Mouse (Mus musculus) left cerebral cortex, postnatal 25 days (tissue): ENCODE data around the gene Actr1b. TPM values are rescaled to one million over a fixed set of nuclear protein-coding genes. Genes with fewer than 3 reads are reported as not detected.

Source experiments
- DNase-seq, 2 experiments: peaks; one replicate each; pipeline ENCODE4 v3.0.0; 2022; ENCODE audit warnings: low spot score in 2 of 2, mixed read lengths in 1 of 2
- intact Hi-C: fragments of 180-260 bp; cut with DNase I; formaldehyde crosslinking; loops from one replicate; pipeline ENCODE4 v1.15.1; 2025
- total RNA-seq, 2 experiments: library from RNA; stranded (reverse); gene quantifications; 2 replicates each; pipeline ENCODE4 v1.2.3; 2021

The Actr1b gene
- 100 to 1,000 TPM; 332 to 370 TPM for total RNA-seq

DNA sequence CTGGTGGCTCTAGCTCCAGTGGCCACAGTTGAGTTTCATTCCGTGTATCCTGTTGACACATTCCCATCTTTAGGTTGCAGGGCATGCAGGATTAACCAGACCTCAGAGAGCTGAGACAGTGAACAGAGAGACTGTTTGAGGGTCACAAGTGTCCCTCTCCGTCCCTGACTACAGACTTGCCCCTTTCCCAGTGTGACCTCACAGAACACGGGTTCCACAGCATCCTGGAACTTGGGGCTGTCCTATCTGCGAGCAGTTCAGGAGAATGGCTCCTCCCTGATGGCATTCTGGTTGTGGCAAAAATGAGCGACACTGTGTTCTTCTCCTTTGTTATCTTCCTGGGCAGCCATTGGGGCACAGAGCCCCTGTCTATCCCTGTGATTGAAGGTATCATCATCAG lies at the start of gene Actr1b:
TSS of gene Actr1b (minus strand) at position 112 of the 400 bp plus-strand sequence.
- DNase-seq, result no peak
- intact Hi-C loops, result no loop called here

DNA sequence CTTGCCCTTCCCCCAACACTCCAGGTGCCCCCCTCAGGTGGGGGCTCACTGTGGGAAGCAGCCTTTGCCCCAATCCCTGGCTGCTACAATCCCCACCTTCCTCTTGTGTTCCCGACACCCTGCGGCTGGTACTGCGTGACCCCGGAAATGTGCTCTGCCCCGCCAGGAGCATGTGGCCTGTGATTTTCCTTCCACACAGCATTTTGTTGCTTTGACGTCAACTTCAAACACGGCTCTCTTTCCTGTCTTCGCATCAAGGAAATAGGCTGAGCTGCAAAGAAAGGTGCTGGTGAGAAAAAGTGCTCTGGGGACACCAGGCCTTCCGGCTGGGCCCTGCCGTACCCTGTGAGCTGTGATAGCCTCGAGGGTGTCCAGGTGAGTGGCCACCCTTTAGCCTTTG lies 47.3 kb upstream of the Actr1b start, which contains the start of gene Zap70:
TSS of gene Zap70 (plus strand) at position 231 of the 400 bp plus-strand sequence.
- DNase-seq, result no peak
- intact Hi-C loops, result no loop called here

DNA sequence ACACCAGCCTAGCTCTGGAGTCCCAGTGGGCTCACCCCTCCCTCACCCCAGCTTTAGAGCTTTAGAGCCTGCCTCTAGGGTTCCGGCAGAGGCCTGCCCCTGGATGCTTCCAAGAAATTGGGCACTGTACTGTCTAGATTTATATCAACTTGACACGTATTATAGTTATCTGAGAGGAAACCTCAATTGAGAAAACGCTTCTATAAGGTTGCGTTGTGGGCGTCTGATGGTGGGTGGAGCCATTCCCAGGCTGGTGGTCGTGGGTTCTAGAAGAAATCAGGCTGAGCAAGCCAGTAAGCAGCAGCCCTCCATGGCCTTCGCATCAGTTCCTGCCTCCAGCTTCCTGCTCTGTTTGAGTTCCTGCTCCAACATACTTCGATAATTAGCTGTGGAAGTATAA lies 46.8 kb upstream of the Actr1b start:
- intact Hi-C loops, result no loop called here
- no peak for DNase-seq

DNA sequence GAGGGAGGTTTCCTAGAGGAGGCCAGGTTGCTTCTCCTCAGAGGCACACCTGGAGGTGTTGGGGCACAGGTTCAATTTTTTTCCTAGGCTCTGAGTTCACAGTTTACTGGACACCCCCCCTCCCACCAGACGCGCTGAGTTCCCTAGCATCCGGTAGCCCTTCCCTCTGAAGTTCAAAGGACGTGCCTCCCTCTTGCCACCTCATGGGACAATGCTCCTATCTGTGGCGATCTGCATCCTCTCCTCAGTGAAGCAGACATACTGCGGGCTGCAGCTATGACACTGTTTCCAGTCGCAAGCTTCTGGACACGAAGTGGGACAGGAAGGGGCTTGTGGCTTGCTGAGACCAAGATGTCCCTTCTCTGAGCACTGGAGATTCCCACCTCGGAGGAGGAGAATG lies 46.2 kb upstream of the Actr1b start:
- intact Hi-C loops, result no loop called here
- DNase-seq, result no peak

DNA sequence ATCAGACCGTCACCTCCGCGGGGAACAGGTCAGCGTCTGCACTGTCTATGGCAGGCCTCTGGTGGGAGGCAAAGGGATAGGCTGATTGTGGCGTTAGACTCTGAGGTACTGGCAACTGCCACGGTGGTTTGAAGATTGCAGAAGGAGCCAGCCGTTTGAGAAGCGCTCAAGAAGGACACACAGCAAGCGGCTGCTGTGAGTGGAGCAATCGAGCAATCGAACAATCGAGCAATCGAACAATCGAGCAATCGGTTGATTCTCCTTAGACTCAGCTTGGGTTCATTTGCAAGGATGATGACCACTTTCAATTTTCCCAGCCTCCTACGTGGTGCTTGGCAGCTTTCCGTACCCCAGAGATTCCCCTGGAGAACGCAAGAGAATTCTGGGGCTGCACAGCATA lies 44.9 kb upstream of the Actr1b start:
- intact Hi-C loops, result no loop called here
- no peak for DNase-seq

DNA sequence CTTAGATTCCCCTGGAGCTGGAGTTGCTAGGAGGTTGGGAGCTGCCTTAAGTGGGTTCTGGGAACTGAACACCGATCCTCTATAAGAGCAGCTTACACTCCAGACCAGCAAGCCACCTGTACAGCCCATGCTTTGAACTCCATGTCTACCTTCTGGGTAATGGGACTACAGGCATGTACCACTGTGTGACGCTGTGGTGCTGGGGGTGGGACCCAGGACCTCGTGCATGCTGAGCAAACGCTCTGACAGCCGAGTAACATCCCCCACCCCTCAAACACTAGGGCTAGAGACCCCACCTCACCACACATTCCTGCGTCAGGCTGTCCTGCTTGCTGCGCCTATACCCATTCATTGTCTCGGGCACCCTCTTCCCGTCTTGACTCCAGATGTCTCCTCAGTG lies 44.3 kb upstream of the Actr1b start:
- intact Hi-C loops, result no loop called here
- DNase-seq, result no peak

DNA sequence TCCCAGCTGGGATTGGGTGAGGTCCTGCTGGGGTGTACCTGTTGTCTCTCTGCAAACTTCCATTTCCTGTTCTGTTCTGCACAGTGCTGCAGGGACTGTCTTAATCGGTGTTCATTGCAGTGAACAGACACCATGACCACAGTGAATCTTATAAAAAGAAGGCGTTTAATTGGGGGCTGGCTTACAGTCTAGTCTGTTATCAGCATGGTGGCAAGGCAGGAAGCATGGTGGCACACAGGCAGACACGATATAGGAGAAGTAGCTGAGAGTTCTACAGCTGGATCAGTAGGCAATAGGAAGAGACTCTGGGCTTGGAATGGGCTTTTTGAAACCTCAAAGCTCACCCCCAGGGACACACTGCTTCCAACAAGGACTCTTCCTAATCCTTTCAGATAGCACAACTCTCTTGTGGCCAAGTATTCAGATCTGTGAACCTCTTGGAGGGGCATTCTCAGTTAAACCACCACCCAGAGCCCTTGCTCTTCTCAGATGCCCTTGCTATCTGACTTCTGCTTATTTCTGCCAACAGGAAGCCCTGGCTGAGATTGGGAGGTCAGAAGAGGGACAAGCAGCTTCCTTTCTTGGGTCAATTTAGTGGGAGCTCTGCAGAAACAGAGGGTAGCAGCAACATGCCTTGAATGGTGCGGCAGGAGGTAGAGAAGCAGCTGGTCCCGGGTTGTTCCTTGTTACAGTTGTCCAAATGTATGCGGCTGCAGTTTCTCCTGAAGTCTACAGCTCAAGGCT lies 39.9 kb upstream of the Actr1b start:
- intact Hi-C loops, result no loop called here
- no peak for DNase-seq

DNA sequence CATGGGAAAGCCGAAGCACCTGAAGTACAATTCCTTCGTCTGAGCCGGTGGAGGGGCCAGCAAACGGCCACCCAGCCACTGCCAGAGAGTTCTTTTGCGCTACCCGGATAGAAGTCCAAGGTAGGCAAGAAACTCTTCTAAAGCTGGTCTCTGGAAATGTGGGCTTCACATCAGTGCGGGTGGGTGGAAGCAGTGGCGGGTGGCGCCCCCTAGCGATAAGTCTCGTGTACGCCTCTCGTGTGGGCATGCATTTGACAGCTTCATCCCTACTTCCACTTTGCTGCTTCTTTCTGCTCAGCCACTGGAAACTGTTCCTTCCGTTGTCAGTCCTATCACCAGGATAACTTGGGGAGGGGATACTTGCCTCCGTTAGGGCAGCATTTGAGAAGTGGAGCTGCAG lies 32.2 kb upstream of the Actr1b start:
- DNase-seq, result no peak
- intact Hi-C loops, result no loop called here

DNA sequence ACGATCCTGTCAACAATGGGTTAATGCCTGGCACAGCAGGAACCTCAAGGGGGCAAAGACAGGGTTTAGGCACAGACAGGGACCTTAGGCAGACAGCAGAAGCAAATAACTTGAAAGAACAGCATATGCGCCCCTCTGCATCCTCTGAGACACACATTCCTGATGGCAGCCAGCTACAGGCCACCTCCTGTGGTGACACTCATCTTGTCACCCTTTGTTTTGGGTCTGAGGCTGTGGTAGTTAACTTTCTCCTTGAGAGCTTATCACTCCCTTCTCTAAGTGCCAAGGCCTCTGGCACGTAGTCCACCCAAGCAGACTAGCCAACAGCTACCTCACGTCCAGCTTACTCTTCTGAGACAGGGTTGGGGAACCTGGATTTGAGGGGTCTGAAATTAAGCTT lies 31.4 kb upstream of the Actr1b start:
- DNase-seq, result no peak
- intact Hi-C loops, result no loop called here

DNA sequence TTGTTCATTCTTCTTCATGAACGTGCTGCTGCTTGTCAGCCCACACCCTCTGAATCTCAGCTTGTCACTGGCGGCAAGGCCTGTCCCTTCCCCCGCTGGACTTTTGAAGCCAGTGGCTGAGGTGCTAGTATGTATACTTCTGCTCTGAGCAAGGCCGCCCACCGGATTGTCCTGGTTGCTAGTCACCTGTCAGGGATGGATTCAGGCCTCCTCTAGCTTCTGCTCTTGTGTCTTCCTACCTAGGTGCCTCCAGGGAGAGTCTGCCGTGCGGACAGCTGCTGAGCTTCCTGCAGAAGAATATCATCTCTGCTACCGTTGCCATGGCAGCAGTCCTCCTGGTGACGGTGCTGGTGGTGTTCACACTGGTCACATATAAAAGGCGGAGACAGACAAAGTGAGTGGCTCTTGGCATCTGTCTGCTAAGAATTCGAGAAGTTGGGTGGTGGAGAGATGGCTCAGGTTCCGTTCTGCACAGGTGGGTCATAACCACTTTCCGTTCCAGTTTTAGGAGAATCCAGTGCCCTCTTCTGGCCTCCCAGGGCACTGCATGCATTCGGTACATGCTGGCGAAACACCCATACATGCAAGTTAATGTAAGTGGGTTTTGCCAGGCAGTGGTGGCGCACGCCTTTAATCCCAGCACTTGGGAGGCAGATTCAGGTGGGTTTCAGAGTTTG lies 30.2 kb upstream of the Actr1b start:
- DNase-seq, result peak; percentile 80 to 86
- intact Hi-C loops, result no loop called here

DNA sequence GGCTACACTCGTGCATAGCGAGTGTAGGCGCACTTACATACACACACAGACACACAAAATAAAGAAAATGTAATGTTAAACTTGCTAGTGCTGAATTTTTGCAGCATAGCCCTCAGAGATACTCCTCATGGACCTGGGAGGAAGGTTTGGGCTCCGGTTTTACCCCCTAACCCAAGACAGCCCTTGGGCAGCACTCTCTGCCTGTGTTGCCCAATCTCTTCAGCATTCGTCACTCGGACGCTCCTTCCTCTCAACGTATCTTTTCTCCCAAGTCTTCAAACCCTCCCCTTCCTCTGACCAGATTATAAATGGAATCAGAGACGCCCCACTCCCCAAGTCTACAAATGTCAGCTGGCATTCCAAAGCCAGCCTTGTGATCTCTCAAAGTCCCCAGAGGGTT lies 28.8 kb upstream of the Actr1b start:
- DNase-seq, result no peak
- intact Hi-C loops, result no loop called here

DNA sequence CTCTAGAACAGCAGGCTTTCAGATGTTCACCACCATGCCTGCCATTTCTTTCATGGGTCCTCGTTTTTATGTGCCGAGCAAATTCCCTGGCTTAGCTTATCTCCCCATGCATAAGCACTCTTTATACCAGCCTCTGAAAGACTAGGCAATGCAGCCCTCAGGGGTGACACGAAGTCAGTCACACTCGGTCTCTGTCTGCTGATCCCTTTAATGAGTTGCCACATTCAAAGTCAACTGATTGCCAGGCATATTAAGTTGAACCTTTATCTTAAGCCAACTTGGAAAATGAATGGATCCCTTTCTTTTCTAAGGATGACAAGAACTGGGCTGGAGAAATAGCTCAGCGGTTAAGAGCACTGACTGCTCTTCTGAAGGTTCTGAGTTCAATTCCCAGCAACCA lies 25.0 kb upstream of the Actr1b start:
- no peak for DNase-seq
- intact Hi-C loops, result loop anchor here (10.0 kb wide), 1 partner anchor 896 kb away; no protein-coding TSS in a partner anchor

DNA sequence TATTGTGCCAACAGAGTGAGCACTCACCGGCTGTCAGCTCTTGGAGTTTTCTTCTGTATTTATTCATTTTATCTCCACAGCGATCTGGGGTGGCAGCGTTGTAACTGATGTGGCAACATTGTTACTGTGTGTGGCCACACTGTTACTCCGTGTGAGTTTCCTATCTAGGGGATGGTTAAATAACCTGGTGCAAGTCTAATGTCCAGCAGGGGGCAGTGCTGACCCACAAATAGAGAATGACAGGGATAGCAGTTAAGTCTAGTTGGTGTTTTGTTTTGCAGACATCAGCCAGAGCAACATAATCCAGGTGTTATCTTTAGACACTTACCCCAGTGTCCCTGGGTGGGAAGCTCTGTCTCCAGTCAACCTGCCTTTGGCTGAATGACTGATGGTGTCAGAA lies 23.1 kb upstream of the Actr1b start:
- intact Hi-C loops, result loop anchor here (2.0 to 10.0 kb wide), 2 partner anchors 514 to 898 kb away; no protein-coding TSS in a partner anchor
- DNase-seq, result peak; percentile 84 to 89

DNA sequence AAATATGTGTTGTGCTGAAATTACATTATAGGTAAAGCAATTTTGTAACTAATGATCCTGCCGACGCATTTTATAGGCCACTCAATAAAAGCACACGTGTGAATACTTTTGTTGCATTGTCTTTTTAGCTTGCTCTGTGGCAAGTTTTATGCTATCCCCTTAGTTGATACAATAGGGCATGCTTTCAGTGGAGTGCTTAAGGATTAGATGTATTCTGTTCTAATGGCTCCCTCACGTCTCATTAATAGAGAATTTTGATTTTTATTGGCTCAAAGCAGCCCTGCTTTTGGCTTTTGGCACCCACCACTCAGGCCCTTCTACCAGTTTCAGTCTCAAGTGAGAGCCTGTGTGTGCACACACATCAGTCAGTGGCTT lies 9.8 kb upstream of the Actr1b start:
- intact Hi-C loops, result no loop called here
- DNase-seq, result no peak

DNA sequence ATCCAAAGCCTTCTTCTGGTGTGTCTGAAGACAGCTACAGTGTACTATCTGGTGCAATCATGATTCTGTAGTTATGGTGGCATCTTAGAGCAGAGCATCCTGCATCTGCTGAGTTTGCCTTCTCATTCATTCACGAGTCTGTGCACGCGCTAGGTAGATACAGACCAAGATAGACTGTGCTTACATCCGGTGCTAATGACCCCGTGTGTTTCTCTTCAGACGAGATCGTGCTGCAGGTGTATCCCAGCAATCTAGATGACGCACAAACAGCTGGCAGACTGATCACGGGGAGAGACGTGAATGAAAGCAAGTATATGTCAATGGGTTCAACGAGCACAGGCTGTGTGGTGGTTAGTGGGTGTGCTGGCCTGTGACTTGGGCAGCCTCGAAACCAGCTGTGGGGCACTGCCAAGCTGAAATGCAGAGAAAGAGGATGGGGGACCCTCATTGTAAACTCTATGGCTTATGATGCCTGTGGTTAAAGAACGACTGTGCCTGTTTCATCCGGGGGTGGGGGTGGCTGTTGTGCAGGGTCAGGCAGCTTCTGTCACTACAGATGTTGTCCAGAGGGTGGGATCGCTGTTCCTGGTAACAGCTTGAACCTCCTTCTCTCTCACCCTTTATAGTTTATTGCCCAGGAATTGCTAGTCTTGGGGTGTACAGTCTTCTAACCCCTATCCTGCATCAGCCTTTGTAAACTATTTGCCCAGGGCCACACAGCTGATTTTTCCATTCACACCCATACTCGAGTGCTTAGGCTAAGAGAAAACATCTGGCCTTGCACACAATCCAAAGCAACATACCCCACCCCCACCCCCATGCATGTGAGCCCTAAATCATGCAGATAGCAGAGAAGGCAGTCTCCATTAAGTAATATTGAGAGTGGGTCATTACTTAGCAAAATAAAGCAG lies 9.2 kb upstream of the Actr1b start:
- intact Hi-C loops, result no loop called here
- no peak for DNase-seq

DNA sequence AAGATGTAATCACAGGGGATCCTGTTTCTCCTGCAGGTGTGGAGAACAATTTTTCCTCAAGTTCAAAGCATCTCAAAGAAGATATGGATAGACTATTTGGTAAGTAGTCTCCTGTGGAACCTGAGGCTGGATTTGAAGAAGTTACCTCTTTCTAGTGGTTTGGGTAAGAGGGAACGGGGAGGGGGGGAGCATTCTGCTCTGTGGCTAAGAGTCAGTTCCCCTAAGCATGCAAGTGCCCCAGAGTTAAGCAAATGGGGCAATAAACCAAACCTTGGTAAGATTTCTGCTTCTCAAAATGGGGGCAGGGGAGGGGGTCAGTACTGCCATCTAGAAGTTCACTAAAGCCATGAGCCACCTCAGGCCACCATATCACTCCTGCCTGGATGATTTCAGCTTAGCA lies 4.6 kb upstream of the Actr1b start:
- intact Hi-C loops, result no loop called here
- no peak for DNase-seq

DNA sequence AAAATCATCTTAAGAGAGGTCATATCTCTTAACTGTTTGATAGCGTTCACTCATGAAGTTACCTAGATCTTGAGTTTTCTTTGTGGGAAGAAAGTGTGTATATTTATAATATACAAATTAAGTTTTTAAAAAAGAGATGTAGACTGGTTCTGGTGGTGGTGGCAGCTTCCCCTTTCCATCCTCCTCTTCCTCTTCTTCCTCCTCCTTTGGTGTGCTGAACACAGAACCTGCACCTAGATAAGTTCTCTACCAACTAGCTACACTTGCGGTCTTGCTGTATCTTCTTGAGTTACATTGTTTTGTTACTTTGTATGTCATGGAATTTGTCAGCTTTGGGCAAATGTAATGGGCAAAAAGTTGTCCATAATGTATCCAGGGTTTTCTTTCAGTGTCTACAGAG lies 3.1 kb downstream of the Actr1b start:
- intact Hi-C loops, result no loop called here
- DNase-seq, result no peak

DNA sequence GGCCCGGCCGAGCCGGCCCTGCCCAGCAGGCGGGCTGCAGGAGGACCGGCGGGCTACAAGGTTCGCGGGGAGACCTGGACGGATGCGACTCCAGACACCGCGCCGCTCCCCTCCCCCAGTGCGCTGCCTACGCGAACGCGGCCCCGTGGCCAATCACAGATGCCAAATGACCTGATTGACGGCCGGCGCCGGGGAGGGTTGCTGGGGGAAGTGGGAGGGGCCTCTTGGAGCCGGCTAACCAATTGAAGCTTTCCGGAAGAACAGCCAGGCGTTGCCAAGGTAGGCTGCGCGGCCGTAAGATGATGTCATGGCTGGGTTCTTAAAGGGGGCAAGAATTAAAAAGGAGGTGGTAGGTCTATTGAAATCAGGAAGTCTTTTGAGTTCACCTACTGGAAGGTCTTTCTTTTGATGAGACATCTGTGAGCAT lies 4.4 kb downstream of the Actr1b start, which contains the start of gene 4933424G06Rik:
TSS of gene 4933424G06Rik (plus strand) at position 296 of the 427 bp plus-strand sequence.
- intact Hi-C loops, result no loop called here

DNA sequence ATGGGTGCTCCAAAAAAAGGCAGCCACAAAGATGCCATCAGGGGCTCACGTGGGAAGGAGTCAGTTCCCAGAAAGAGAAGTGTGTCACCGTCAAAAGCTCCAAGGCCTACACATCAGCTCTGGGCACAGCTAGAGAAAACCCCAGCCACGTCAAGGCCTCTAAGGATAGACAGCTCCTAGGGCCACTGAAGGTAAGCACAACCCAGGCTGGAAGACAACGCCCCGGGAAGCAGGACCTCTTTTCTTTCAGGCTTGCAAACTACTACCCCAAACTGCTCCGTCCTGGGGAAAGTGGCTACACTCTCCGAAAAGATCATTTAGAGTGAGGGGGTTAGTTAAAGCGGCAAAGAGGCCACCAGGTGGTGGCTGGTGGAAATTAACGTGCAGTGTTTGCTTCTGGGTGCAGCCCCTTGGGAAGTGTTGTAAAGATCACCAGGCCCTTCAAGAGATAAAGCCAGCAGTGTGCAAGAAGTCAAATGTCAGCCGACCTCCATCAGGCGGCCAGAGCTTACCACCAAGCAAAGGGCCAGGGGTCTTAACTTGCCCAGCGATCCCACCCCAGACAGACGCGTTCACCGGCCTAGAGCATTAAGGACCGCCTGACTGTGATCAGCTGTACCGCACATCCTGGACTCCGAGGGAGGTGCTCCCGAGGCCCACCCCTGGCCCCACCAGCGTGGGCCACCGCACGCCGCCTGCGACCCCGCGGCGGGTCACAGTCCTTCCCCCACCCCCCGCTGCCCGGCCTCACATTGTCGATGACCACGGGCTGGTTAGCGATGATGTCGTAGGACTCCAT lies 5.0 kb downstream of the Actr1b start:
- DNase-seq, result peak in 1 of 2 experiments; percentile 75
- intact Hi-C loops, result no loop called here

More for the DNA sequence above, 4.4 kb downstream of the Actr1b start, which contains the start of gene 4933424G06Rik:
- DNase-seq, result peak; percentile 98 to 99
